Mouse (Mus musculus): ENCODE measurements around the gene Lkaaear1. TPM values are rescaled to one million over a fixed set of nuclear protein-coding genes. Genes with fewer than 3 reads are reported as not detected.

Gene Lkaaear1
- total RNA-seq (2018; cell fraction: chromatin; rRNA removed), result not detected
- total RNA-seq (2018; cell fraction: cytosol; rRNA removed), result not detected
- total RNA-seq (2018; cell fraction: nucleus; rRNA removed), result not detected
- polyA plus RNA-seq (2018), result not detected in 3 replicates

GRCm38 (mm10) chr2:181698241-181698640, at the start of gene Lkaaear1:
Lkaaear1 (minus strand) TSS chr2:181698442.
- H3K79me2 ChIP-seq (ENCODE audit: inconsistent target), result peaks cover 3% of the 10 kb centered on the region
- H3K4me3 ChIP-seq (ENCODE audit: inconsistent target), result no peak within 1 kb of the TSS
- no peaks in the 10 kb centered on the region for H3K36me3 ChIP-seq (ENCODE audit: inconsistent target)
- WGBS (ENCODE audit: missing documents), result 63% methylated on average over 5 of the region's 5 CpGs
- no peak within 1 kb of the TSS for H3K27ac ChIP-seq

DNA sequence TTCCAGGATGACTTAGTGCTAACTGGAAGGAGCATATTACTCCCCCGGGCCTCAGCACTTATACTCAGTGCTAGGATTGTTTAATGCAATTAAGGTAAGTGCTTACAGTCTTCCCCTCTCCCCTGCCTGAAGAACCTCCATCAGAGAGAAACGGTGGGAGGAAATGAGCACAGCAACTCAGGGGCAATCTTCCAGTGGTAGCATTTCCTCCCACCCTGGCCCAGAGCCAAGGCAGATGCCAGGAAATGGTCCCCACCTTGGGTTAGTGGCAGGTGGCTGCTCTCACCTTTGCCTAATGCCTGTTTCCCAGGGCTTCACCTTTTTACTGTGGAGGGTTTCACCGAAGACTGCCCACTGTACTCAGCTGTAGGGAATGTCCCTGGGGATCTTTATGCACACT, 31.8 kb upstream of the Lkaaear1 start:
- Histone ChIP-seq H3K27ac (no peak overlapping the region), H3K79me2 (ENCODE audit: inconsistent target) (no peaks in the 10 kb centered on the region), H3K36me3 (ENCODE audit: inconsistent target) (no peaks in the 10 kb centered on the region), H3K4me3 (ENCODE audit: inconsistent target) (no peak overlapping the region)
- 44% methylated on average over 3 of the region's 3 CpGs for WGBS (ENCODE audit: missing documents)

- no peaks in the 10 kb centered on the region for H3K36me3 ChIP-seq (ENCODE audit: inconsistent target)
- no peak overlapping the region for H3K4me3 ChIP-seq (ENCODE audit: inconsistent target)
- 68% methylated on average over 9 of the region's 9 CpGs for WGBS (ENCODE audit: missing documents)
- no peaks in the 10 kb centered on the region for H3K79me2 ChIP-seq (ENCODE audit: inconsistent target)
- no peak overlapping the region for H3K27ac ChIP-seq
Measured at GRCm38 (mm10) chr2:181727659-181728262, 29.5 kb upstream of the Lkaaear1 start.

- H3K36me3 ChIP-seq (ENCODE audit: inconsistent target), result no peaks in the 10 kb centered on the region
- no peaks in the 10 kb centered on the region for H3K79me2 ChIP-seq (ENCODE audit: inconsistent target)
- no peak overlapping the region for H3K27ac ChIP-seq
- no peak overlapping the region for H3K4me3 ChIP-seq (ENCODE audit: inconsistent target)
- WGBS (ENCODE audit: missing documents), result 19% methylated on average over 3 of the region's 3 CpGs
Measured at GRCm38 (mm10) chr2:181722213-181722612, 24.0 kb upstream of the Lkaaear1 start.

GRCm38 (mm10) chr2:181721200-181721599, 23.0 kb upstream of the Lkaaear1 start:
- Histone ChIP-seq H3K79me2 (ENCODE audit: inconsistent target) (no peaks in the 10 kb centered on the region), H3K27ac (no peak overlapping the region), H3K36me3 (ENCODE audit: inconsistent target) (no peaks in the 10 kb centered on the region)

GRCm38 (mm10) chr2:181720061-181720460, 21.8 kb upstream of the Lkaaear1 start:
- Histone ChIP-seq H3K4me3 (ENCODE audit: inconsistent target) (no peak overlapping the region), H3K36me3 (ENCODE audit: inconsistent target) (no peaks in the 10 kb centered on the region), H3K27ac (no peak overlapping the region), H3K79me2 (ENCODE audit: inconsistent target) (no peaks in the 10 kb centered on the region)
- 67% methylated on average over 3 of the region's 3 CpGs for WGBS (ENCODE audit: missing documents)

More at GRCm38 (mm10) chr2:181721200-181721599, 23.0 kb upstream of the Lkaaear1 start:
- no peak overlapping the region for H3K4me3 ChIP-seq (ENCODE audit: inconsistent target)

GRCm38 (mm10) chr2:181716991-181717390, 18.7 kb upstream of the Lkaaear1 start:
- no peaks in the 10 kb centered on the region for H3K79me2 ChIP-seq (ENCODE audit: inconsistent target)
- H3K27ac ChIP-seq, result no peak overlapping the region
- WGBS (ENCODE audit: missing documents), result 33% methylated on average over 3 of the region's 3 CpGs
- H3K4me3 ChIP-seq (ENCODE audit: inconsistent target), result no peak overlapping the region
- H3K36me3 ChIP-seq (ENCODE audit: inconsistent target), result no peaks in the 10 kb centered on the region

GRCm38 (mm10) chr2:181715382-181715781, 17.1 kb upstream of the Lkaaear1 start:
- whole genome bisulfite sequencing (ENCODE audit: missing documents), result 80% methylated on average over 3 of the region's 3 CpGs
- Histone ChIP-seq H3K36me3 (ENCODE audit: inconsistent target) (no peaks in the 10 kb centered on the region), H3K27ac (no peak overlapping the region), H3K4me3 (ENCODE audit: inconsistent target) (no peak overlapping the region), H3K79me2 (ENCODE audit: inconsistent target) (no peaks in the 10 kb centered on the region)

DNA sequence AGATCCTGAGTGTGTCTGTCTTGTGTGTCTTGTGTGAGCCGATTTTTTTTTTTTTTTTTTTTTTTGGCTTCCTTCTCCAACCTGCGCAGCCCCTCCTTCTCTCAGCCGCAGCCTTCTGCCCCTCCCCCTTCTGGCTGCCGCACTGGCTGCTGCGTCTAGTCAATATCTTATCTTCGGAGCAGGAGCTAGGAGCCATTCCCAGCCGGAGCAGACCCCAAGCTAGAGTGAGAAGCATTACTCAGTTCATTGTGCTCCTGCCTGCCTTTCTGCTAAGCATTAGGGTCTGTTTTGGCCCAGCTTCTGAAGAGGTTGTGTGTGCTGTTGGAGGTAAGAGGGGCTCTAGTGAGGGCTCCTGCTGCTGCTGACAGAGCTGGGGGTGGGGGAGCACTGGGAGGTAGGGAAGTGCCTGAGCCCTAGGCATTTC, 16.7 kb upstream of the Lkaaear1 start, which contains the start of gene Oprl1:
Oprl1 (plus strand) TSS at position 114 of the 424 bp plus-strand sequence.
- Histone ChIP-seq H3K27ac (no peak within 1 kb of the TSS), H3K79me2 (ENCODE audit: inconsistent target) (no peaks in the 10 kb centered on the region), H3K36me3 (ENCODE audit: inconsistent target) (no peaks in the 10 kb centered on the region), H3K4me3 (ENCODE audit: inconsistent target) (no peak within 1 kb of the TSS)
- WGBS (ENCODE audit: missing documents), result 3% methylated on average over 6 of the region's 7 CpGs

DNA sequence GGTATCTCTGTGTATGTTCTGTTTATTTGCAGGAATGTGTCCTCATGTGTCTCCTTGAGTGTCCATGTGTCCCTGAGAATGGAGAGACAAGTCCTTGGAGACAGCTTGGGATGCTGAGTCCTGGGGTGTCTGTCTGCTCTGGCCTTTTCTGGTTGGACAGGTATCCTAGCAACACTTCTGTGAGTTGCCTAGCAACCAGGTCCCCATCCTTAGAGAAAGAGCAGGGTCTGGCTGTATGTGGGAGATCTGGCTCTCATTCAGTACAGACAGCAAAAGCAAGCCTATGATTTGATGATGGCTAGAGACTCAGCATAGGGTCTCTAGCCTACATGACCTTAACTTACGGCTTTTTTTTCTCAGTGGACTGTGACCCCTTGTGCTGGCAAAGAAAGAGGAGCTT, 15.5 kb upstream of the Lkaaear1 start:
- WGBS (ENCODE audit: missing documents), result 83% methylated on average over 1 of the region's 1 CpGs
- Histone ChIP-seq H3K36me3 (ENCODE audit: inconsistent target) (no peaks in the 10 kb centered on the region), H3K27ac (no peak overlapping the region), H3K79me2 (ENCODE audit: inconsistent target) (no peaks in the 10 kb centered on the region), H3K4me3 (ENCODE audit: inconsistent target) (no peak overlapping the region)

GRCm38 (mm10) chr2:181706668-181707067, 8.4 kb upstream of the Lkaaear1 start:
- no peak overlapping the region for H3K27ac ChIP-seq
- no peaks in the 10 kb centered on the region for H3K79me2 ChIP-seq (ENCODE audit: inconsistent target)
- 48% methylated on average over 3 of the region's 4 CpGs for WGBS (ENCODE audit: missing documents)
- H3K36me3 ChIP-seq (ENCODE audit: inconsistent target), result no peaks in the 10 kb centered on the region
- H3K4me3 ChIP-seq (ENCODE audit: inconsistent target), result no peak overlapping the region

GRCm38 (mm10) chr2:181696801-181697420, 1.3 kb downstream of the Lkaaear1 start:
- WGBS (ENCODE audit: missing documents), result 93% methylated on average over 33 of the region's 33 CpGs
- peaks cover 16% of the 10 kb centered on the region for H3K79me2 ChIP-seq (ENCODE audit: inconsistent target)
- no peak overlapping the region for H3K4me3 ChIP-seq (ENCODE audit: inconsistent target)
- no peaks in the 10 kb centered on the region for H3K36me3 ChIP-seq (ENCODE audit: inconsistent target)
- no peak overlapping the region for H3K27ac ChIP-seq

- Histone ChIP-seq H3K36me3 (ENCODE audit: inconsistent target) (0 out of 2 replicates have a peak, but pooled peaks cover 1% of the 10 kb centered on the region), H3K27ac (no peak overlapping the region), H3K4me3 (ENCODE audit: inconsistent target) (no peak overlapping the region), H3K79me2 (ENCODE audit: inconsistent target) (peaks cover 28% of the 10 kb centered on the region)
- 78% methylated on average over 1 of the region's 1 CpGs for WGBS (ENCODE audit: missing documents)
Measured at GRCm38 (mm10) chr2:181695776-181696175, 2.5 kb downstream of the Lkaaear1 start.

DNA sequence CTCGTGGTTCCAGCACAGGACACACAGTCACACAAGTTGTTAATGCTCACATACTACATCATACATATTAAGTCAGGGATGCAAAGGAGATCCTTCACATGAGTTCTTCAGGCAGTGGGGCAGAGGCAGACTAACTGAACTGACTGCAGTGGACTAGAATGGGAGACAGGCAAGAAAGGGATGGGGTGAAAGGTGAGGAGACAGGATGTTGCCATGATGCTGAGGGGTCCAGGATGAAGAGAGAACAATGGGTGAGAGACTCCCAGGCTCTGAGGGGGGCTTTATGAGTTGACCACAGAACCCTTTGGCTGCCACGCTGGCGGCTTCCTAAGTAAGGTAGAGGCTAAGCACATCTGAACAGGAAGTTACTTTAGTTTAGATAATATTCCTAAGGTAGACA, 3.7 kb downstream of the Lkaaear1 start:
- 90% methylated on average over 3 of the region's 3 CpGs for WGBS (ENCODE audit: missing documents)
- Histone ChIP-seq H3K4me3 (ENCODE audit: inconsistent target) (no peak overlapping the region; the same call in 1 of the 2 replicates), H3K36me3 (ENCODE audit: inconsistent target) (peaks cover 11% of the 10 kb centered on the region; the same call in 1 of the 2 replicates), H3K27ac (no peak overlapping the region), H3K79me2 (ENCODE audit: inconsistent target) (peaks cover 39% of the 10 kb centered on the region)

Measured in macrophage (primary cell).